Mouse (Mus musculus) hindbrain, embryonic 14.5 days (tissue): ENCODE results near the gene Gm1043. TPM values are rescaled to one million over a fixed set of nuclear protein-coding genes. Genes with fewer than 3 reads are reported as not detected.

Source experiments
- ATAC-seq: fragments of 200-750 bp; cut with Nextera tagmentation; 2 replicates; pipeline ENCODE4 v1.8.0; 2017; ENCODE audit warnings: moderate number of reproducible peaks, mild to moderate bottlenecking, moderate TSS enrichment, moderate library complexity; ENCODE audit not compliant: low FRiP score
- DNase-seq: peaks from one replicate; pipeline ENCODE4 v3.0.0-alpha.2; 2015; ENCODE audit warnings: low spot score
- H3K27ac ChIP-seq: fragments of 300-500 bp; sonication (generic); 2 replicates; pipeline ENCODE4 v1.5.1; 2014; ENCODE audit warnings: mild to moderate bottlenecking, moderate library complexity
- H3K27me3 ChIP-seq: fragments of 300-500 bp; sonication (generic); 2 replicates; pipeline ENCODE4 v1.6.1; 2014; ENCODE audit warnings: mild to moderate bottlenecking, low read length, mixed read lengths; ENCODE audit not compliant: control insufficient read depth, insufficient read depth
- H3K36me3 ChIP-seq: fragments of 300-500 bp; sonication (generic); replicated peaks from 2 replicates; pipeline ENCODE4 v1.6.1; 2014; ENCODE audit not compliant: control insufficient read depth, insufficient read depth
- H3K4me1 ChIP-seq: fragments of 300-500 bp; sonication (generic); replicated peaks from 2 replicates; pipeline ENCODE4 v1.6.1; 2014; ENCODE audit warnings: antibody characterized with exemption, low read length, mixed read lengths; ENCODE audit not compliant: control insufficient read depth, insufficient read depth
- H3K4me2 ChIP-seq: fragments of 300-500 bp; sonication (generic); replicated peaks from 2 replicates; pipeline ENCODE4 v1.6.1; 2014; ENCODE audit warnings: mild to moderate bottlenecking, moderate library complexity
- H3K4me3 ChIP-seq: fragments of 300-500 bp; sonication (generic); replicated peaks from 2 replicates; pipeline ENCODE4 v1.5.1; 2014; ENCODE audit warnings: mild to moderate bottlenecking, low read length
- H3K9ac ChIP-seq: fragments of 300-500 bp; sonication (generic); 2 replicates; pipeline ENCODE4 v1.6.1; 2014
- H3K9me3 ChIP-seq: fragments of 300-500 bp; sonication (generic); 2 replicates; pipeline ENCODE4 v1.6.1; 2016; ENCODE audit warnings: low read length; ENCODE audit not compliant: control insufficient read depth
- WGBS: fragments of 180-500 bp; shearing (Covaris S2); extraction: QIAGEN DNeasy Blood & Tissue Kit; methylation state at CpG from one replicate; pipeline ENCODE4 v1.1.7; 2014; 5-methylcytosine and 5-hydroxymethylcytosine counted together
- polyA plus RNA-seq: library from polyadenylated mRNA; unstranded; fragments of >200 nt; fragmentation: Nextera tagmentation; extraction: Ambion mirVana; gene quantifications from 2 replicates; pipeline ENCODE4 v1.2.1, GENCODE M21; 2014

Gene Gm1043
- polyA plus RNA-seq, 1 experiment from 2014 or later = 2.0 TPM

DNA sequence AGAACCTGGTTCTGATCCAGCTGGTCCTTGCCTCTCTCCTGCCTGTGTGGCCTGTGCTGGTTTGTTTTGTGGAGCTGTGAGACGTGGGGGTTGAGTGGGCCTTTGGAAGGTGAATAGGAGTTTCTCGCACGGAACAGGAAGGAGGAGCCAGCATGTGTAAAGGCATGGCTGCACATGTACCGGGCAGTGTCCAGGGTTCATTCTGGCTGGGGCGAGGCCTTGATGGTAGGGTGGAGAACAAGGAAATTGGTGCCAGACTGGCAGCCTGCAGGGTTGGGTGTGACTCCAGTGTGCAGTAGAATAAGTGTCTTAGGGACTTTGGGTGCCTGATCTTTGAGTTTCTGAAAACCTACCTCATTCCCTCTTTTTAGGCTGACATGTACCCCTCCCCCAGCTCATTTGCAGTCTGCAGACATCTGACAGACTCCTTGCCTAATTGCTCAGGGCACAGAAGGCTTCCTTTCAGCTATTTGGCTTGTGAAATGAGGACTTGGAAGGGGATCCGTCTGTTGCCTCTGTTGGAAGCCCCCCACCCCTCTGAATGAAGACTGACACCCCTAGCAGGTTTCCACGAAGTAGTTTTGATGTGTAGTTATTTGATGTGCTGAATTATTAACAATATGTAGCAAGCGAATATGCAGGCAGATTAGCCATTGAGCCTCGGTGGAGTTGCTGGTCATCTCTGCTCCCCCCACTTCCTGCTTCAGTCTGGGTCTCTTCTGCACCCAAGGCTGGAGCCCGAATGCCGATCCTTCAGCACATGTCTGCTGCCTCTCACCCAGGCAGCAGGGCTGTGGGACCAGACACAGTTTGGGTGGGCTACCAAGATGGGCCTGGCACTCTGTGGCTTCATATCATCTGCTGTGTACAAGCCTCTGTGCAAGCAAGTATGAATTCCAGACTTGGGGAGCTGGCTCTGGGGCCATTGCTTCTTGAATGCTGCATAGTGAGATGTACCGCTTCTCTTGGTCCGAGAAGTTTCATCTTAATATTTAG, 20.4 kb upstream of the Gm1043 start:
- H3K4me2 ChIP-seq = no peak overlapping the region
- H3K4me1 ChIP-seq = 0 out of 2 replicates have a peak, but pooled peaks cover 9% of the 10 kb centered on the region
- H3K36me3 ChIP-seq = no peaks in the 10 kb centered on the region
- ATAC-seq (no peak), DNase-seq (no peak)
- H3K27me3 ChIP-seq = no peaks in the 10 kb centered on the region
- H3K4me3 ChIP-seq = no peak overlapping the region
- H3K27ac ChIP-seq = no peak overlapping the region
- H3K9ac ChIP-seq = no peak overlapping the region
- no peaks in the 10 kb centered on the region for H3K9me3 ChIP-seq
- WGBS = 64% methylated on average over 13 of the region's 13 CpGs

DNA sequence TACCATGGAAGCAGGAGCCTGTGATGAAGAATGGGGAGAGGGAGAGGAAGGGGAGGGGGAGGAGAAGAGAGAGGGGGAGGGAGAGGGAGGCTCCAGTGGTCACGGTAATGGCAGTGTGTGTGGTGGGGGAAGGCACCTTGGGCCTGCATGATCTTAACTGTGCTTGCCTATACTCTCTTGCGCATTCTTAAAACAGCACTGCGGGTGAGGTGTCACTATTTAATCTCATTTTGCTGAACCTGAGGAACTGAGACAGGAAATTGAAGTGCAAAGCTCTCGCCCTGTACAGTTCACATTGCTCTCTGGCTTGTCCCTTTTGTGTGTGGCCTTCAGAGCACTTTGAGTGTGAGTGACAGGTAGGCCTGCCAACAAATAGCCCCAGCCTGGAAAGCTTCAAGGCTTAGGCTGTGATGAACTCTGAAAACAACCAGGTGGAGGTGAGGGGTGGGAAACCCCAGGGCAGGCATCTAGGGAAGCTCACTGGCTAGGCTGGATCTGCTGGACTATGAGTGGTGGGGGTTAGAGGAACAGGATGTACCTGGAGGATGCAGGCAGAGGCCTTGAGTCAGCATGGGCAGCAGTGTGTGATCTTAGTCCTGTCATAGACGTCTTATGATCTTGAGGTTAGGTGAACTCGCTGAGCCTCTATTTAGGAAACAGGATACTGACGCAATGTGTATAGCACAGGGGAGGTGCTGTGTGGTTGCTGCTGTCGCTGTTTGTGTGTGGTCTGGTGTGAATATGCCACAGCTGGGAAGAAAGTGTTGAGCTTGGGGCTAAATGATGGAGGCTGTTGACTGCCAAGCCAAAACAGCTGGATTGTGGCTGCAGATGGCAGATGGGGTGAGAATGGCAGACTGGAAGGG, 18.2 kb upstream of the Gm1043 start:
- H3K27me3 ChIP-seq = no peaks in the 10 kb centered on the region
- 0 out of 2 replicates have a peak, but pooled peaks cover 9% of the 10 kb centered on the region for H3K4me1 ChIP-seq
- no peak overlapping the region for H3K4me3 ChIP-seq
- no peak for ATAC-seq
- WGBS = 74% methylated on average over 8 of the region's 8 CpGs
- H3K9ac ChIP-seq = no peak overlapping the region
- no peaks in the 10 kb centered on the region for H3K36me3 ChIP-seq
- no peak for DNase-seq
- no peak overlapping the region for H3K4me2 ChIP-seq
- H3K9me3 ChIP-seq = no peaks in the 10 kb centered on the region
- H3K27ac ChIP-seq = no peak overlapping the region

DNA sequence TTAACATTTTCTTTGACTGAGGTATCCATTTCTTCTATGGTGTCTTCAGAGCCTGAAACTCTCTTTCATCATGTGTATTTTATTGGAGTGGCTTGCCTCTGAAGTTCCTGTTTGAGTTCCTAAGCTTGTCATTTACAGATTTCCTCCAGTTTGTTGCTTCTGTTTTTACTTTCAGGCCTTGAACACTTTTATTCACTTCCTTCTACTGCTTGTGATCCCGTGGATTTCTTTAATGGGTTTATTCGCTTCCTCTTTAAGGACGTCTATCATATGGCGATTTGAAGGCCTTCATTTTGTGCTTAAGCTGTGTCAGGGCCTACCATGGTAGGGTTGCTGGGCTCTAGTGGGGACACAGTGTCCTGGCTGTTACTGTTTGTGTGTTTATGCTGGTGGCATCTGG, 11.5 kb upstream of the Gm1043 start:
- no peak overlapping the region for H3K9ac ChIP-seq
- no peak overlapping the region for H3K4me2 ChIP-seq
- H3K4me1 ChIP-seq = peaks cover 8% of the 10 kb centered on the region; the same call in 1 of the 2 replicates
- no peaks in the 10 kb centered on the region for H3K36me3 ChIP-seq
- no peak overlapping the region for H3K4me3 ChIP-seq
- ATAC-seq (no peak), DNase-seq (no peak)
- no peak overlapping the region for H3K27ac ChIP-seq
- no peaks in the 10 kb centered on the region for H3K9me3 ChIP-seq
- H3K27me3 ChIP-seq = no peaks in the 10 kb centered on the region
- WGBS = 92% methylated on average over 4 of the region's 4 CpGs

DNA sequence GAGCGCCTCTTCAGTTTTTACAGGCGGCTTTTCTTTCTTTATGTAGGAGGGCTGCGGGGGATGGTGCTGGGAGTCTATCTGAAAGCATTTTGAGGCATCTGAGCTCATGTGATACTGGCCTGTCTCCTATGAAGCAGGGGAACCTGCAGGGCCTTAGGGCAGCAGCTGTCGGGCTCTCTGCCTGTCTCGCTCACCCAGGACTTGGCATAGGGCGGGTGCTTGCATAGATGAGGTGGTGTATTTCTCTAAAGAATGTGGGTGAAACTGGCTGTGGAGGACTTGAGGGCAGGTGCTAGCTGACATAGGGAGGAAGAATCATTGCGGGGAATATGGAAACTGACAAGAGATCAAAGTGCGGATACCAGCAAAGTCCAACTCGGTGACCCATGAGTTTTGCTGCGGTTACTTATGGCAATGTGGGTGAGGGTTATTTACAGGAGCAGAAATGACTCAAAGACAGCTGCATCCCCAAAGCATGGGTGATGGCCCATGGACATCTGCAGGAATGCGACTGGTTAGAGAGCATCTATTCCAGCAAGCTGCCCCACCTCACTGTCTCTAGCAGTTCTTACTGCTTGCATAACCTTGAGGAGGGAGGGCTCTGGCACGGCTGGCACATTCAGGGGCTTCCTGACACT, 8.4 kb upstream of the Gm1043 start:
- Histone ChIP-seq H3K9ac (peak overlapping the region; percentile 14; the same call in 1 of the 2 replicates), H3K36me3 (no peaks in the 10 kb centered on the region), H3K27ac (no peak overlapping the region), H3K9me3 (no peaks in the 10 kb centered on the region), H3K27me3 (no peaks in the 10 kb centered on the region), H3K4me1 (peaks cover 10% of the 10 kb centered on the region; the same call in 1 of the 2 replicates), H3K4me3 (no peak overlapping the region), H3K4me2 (no peak overlapping the region)
- 62% methylated on average over 12 of the region's 12 CpGs for WGBS
- DNase-seq (no peak), ATAC-seq (no peak)

DNA sequence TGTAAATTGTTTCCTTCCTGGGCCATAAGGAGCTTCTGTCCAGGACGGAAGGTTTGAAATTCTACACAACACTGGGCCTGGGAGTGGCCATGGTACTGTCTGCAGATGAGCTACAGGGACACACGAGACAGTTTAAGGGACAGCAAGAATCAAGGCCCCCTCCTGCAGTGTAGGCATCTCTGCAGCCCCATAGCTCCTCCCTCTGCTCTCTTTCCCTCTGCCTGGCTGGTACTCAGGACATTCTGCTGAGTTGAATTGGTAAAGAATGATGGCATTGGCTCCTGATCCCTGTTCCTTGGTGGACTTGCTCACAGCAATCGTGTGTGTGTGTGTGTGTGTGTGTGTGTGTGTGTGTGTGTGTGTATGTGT, 7.9 kb upstream of the Gm1043 start:
- Histone ChIP-seq H3K4me1 (peaks cover 15% of the 10 kb centered on the region; the same call in 1 of the 2 replicates), H3K9ac (no peak overlapping the region), H3K9me3 (no peaks in the 10 kb centered on the region), H3K27me3 (no peaks in the 10 kb centered on the region), H3K27ac (no peak overlapping the region), H3K4me3 (no peak overlapping the region), H3K4me2 (no peak overlapping the region), H3K36me3 (no peaks in the 10 kb centered on the region)
- 56% methylated on average over 3 of the region's 3 CpGs for WGBS
- ATAC-seq = no peak
- no peak for DNase-seq

- H3K9ac ChIP-seq = no peak overlapping the region
- no peak for ATAC-seq
- WGBS = 91% methylated on average over 4 of the region's 4 CpGs
These were observed 5.7 kb upstream of the Gm1043 start for GRCm38 (mm10) chr5:37079484-37079883.

DNA sequence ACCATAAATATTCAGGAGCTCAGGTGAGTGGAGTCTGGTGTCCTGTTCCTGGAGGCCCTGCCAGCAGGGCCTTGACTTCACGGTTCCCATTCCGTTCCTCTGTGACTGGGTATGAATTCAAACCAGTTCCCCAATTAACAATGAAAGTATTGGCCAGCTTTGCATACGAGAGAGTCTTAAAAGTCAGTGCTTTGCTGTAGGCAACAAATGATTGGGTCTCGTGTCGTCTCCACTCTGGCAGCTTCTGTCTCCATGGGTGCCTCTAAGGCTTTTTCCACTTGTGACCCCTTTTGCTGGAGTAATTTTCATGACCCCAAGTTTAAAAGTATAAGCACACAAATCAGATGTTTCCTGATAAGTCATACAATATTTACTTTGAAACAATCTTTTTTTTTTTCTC, 4.6 kb upstream of the Gm1043 start:
- no peak for ATAC-seq
- DNase-seq = no peak
- WGBS = 83% methylated on average over 5 of the region's 5 CpGs
- no peak overlapping the region for H3K9ac ChIP-seq
- H3K4me2 ChIP-seq = no peak overlapping the region
- no peak overlapping the region for H3K27ac ChIP-seq
- no peaks in the 10 kb centered on the region for H3K27me3 ChIP-seq
- H3K9me3 ChIP-seq = no peaks in the 10 kb centered on the region
- peaks cover 16% of the 10 kb centered on the region; the same call in 1 of the 2 replicates for H3K4me1 ChIP-seq
- H3K36me3 ChIP-seq = peaks cover 6% of the 10 kb centered on the region
- no peak overlapping the region for H3K4me3 ChIP-seq

More at GRCm38 (mm10) chr5:37079484-37079883, 5.7 kb upstream of the Gm1043 start:
- Histone ChIP-seq H3K9me3 (no peaks in the 10 kb centered on the region), H3K27ac (no peak overlapping the region), H3K4me1 (peaks cover 16% of the 10 kb centered on the region; the same call in 1 of the 2 replicates), H3K27me3 (no peaks in the 10 kb centered on the region), H3K36me3 (no peaks in the 10 kb centered on the region), H3K4me3 (no peak overlapping the region), H3K4me2 (no peak overlapping the region)
- no peak for DNase-seq

GRCm38 (mm10) chr5:37082420-37082819, 2.8 kb upstream of the Gm1043 start:
- Histone ChIP-seq H3K9ac (no peak overlapping the region), H3K4me2 (no peak overlapping the region), H3K27me3 (no peaks in the 10 kb centered on the region), H3K4me1 (peaks cover 9% of the 10 kb centered on the region; the same call in 1 of the 2 replicates), H3K9me3 (no peaks in the 10 kb centered on the region), H3K27ac (no peak overlapping the region), H3K36me3 (peaks cover 12% of the 10 kb centered on the region), H3K4me3 (no peak overlapping the region)
- 13% methylated on average over 3 of the region's 3 CpGs for WGBS
- DNase-seq (no peak), ATAC-seq (no peak)
